Mouse (Mus musculus) kidney, postnatal 4 days (tissue): ENCODE measurements around the gene Egfr.
A peak's percentile ranks its signal among the peaks of the same experiment; 100 is the strongest.

ENCODE experiments used
- DNase-seq, 2 experiments: peaks; one replicate each; pipeline ENCODE4 v3.0.0; 2021; ENCODE audit warnings: mixed read lengths in 2 of 2

Egfr gene

GRCm38 (mm10) chr11:16830531-16831227, 78.7 kb downstream of the Egfr start:
- DNase-seq = no peak

GRCm38 (mm10) chr11:16831974-16832464, 80.0 kb downstream of the Egfr start:
- no peak for DNase-seq

- no peak for DNase-seq
These were observed 86.8 kb downstream of the Egfr start for GRCm38 (mm10) chr11:16838772-16839171.

GRCm38 (mm10) chr11:16842924-16843323, 90.9 kb downstream of the Egfr start:
- no peak for DNase-seq

- DNase-seq = peak; percentile 73 to 78
These were observed 92.0 kb downstream of the Egfr start for GRCm38 (mm10) chr11:16843889-16844568.

GRCm38 (mm10) chr11:16848881-16849280, 96.9 kb downstream of the Egfr start:
- peak in 1 of 2 experiments; percentile 36 for DNase-seq

- no peak for DNase-seq
These were observed 99.4 kb downstream of the Egfr start for GRCm38 (mm10) chr11:16851361-16851760.

GRCm38 (mm10) chr11:16854111-16854510, 102.1 kb downstream of the Egfr start:
- no peak for DNase-seq

- no peak for DNase-seq
These were observed 105.3 kb downstream of the Egfr start for GRCm38 (mm10) chr11:16857346-16857745.

- no peak for DNase-seq
These were observed 109.0 kb downstream of the Egfr start for GRCm38 (mm10) chr11:16861037-16861436.

GRCm38 (mm10) chr11:16863547-16863946, 111.5 kb downstream of the Egfr start:
- DNase-seq = no peak

GRCm38 (mm10) chr11:16864980-16865561, 113.1 kb downstream of the Egfr start:
- DNase-seq = peak in 1 of 2 experiments; percentile 20

GRCm38 (mm10) chr11:16868051-16868450, 116.0 kb downstream of the Egfr start:
- no peak for DNase-seq

GRCm38 (mm10) chr11:16869506-16869905, 117.5 kb downstream of the Egfr start:
- no peak for DNase-seq

GRCm38 (mm10) chr11:16871120-16871519, 119.1 kb downstream of the Egfr start:
- DNase-seq = peak; percentile 74 to 81

- DNase-seq = peak; percentile 39 to 42
These were observed 125.8 kb downstream of the Egfr start for GRCm38 (mm10) chr11:16877676-16878378.

GRCm38 (mm10) chr11:16881932-16882331, 129.9 kb downstream of the Egfr start:
- no peak for DNase-seq

GRCm38 (mm10) chr11:16886152-16886551, 134.1 kb downstream of the Egfr start:
- no peak for DNase-seq

- no peak for DNase-seq
These were observed 136.1 kb downstream of the Egfr start for GRCm38 (mm10) chr11:16888086-16888485.

GRCm38 (mm10) chr11:16895441-16896356, 143.7 kb downstream of the Egfr start:
- peak; percentile 67 to 77 for DNase-seq

GRCm38 (mm10) chr11:16897681-16898080, 145.7 kb downstream of the Egfr start:
- no peak for DNase-seq

GRCm38 (mm10) chr11:16900182-16900581, 148.2 kb downstream of the Egfr start:
- no peak for DNase-seq
